8 mouse cellular contexts compared by ENCODE assay signal in the genomic region with DNA sequence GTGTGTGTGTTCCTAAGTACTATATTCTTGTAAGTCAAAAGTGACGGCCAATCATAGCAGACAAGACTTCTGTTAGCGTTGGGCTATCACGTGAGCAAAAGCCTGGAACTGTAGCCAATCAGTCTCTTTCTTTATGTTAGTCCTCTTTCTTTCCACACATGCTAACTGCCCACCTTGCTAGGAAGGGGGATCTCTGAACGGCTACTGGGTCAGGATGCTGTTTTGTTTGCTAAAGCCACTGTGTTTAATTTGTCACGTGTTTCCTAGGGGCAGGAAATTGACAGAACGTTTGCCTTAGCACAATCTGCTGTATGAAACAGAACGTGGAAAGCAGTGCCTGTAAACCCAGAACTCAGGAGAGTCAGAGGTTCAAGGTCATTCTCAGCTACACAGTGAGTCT. TPM values are rescaled to one million over a fixed set of nuclear protein-coding genes. Genes with fewer than 3 reads are reported as not detected.
DNase-seq lines count a peak whose midpoint lies in the region; ATAC-seq and TF ChIP-seq lines count a peak whose summit lies in the region.

No protein-coding gene starts in this region.

- TF ChIP-seq EP300 in liver, embryonic 14.5 days (IDR thresholded peaks at IDR 0.05; ENCODE audit: low read depth) = no peak

- no peaks in the 10 kb centered on the region for H3K27me3 ChIP-seq in heart, embryonic 10.5 days (ENCODE audit: insufficient read depth, poor library complexity, severe bottlenecking)
- no peaks in the 10 kb centered on the region for H3K27me3 ChIP-seq in forebrain, embryonic 12.5 days
- no peaks in the 10 kb centered on the region for H3K27me3 ChIP-seq in liver, embryonic 14.5 days (ENCODE audit: control insufficient read depth, insufficient read depth, low read length)

- peaks cover 24% of the 10 kb centered on the region for H3K4me1 ChIP-seq in heart, embryonic 10.5 days
- peaks cover 31% of the 10 kb centered on the region for H3K4me1 ChIP-seq in forebrain, embryonic 12.5 days
- H3K4me1 ChIP-seq in liver, embryonic 14.5 days (replicated peaks; ENCODE audit: control insufficient read depth in 2 of 2, insufficient read depth in 2 of 2, low read length in 1 of 2) = peaks cover 5 to 21% of the 10 kb centered on the region in 2 experiments; a peak in 3 of 4 replicates

- H3K4me2 ChIP-seq in forebrain, embryonic 12.5 days = peak overlapping the region; percentile 76
- peak overlapping the region; percentile 85 for H3K4me2 ChIP-seq in liver, embryonic 14.5 days (ENCODE audit: low read depth)

- 0 out of 2 replicates have a peak, but pooled peaks cover 4% of the 10 kb centered on the region for H3K9me3 ChIP-seq in heart, embryonic 10.5 days
- no peaks in the 10 kb centered on the region for H3K9me3 ChIP-seq in forebrain, embryonic 12.5 days
- no peaks in the 10 kb centered on the region for H3K9me3 ChIP-seq in liver, embryonic 14.5 days (ENCODE audit: control insufficient read depth, low read length)

- DNase-seq in heart, embryonic 10.5 days (ENCODE audit: low spot score) = no peak
- DNase-seq in heart, adult 8-10 months (ENCODE audit: low spot score) = no peak
- DNase-seq in liver, embryonic 14.5 days (ENCODE audit: low read depth in 3 of 3, low spot score in 3 of 3) = no peak
- DNase-seq in frontal cortex, postnatal 36 days (ENCODE audit: low spot score in 2 of 2) = no peak
- DNase-seq in gastrocnemius, postnatal 25 days = no peak
- DNase-seq in left cerebral cortex, adult 9 months (ENCODE audit: low spot score in 2 of 2) = no peak

- WGBS in heart, embryonic 10.5 days = 39% methylated on average over 7 of the region's 7 CpGs
- WGBS in forebrain, embryonic 12.5 days = 37% methylated on average over 7 of the region's 7 CpGs
- WGBS in liver, embryonic 14.5 days (ENCODE audit: insufficient replicate concordance) = 24% methylated on average over 7 of the region's 7 CpGs

- peak; percentile 22 for ATAC-seq in CD4-positive, CD25-positive, alpha-beta regulatory T cell, adult 4 months
- ATAC-seq in forebrain, embryonic 12.5 days (ENCODE audit: low FRiP score) = no peak
- peak; percentile 4 for ATAC-seq in liver, embryonic 14.5 days (ENCODE audit: insufficient read depth)

- H3K4me3 ChIP-seq in heart, embryonic 10.5 days = peak overlapping the region; percentile 82
- peak overlapping the region; percentile 91 for H3K4me3 ChIP-seq in forebrain, embryonic 12.5 days (replicated peaks)
- H3K4me3 ChIP-seq in liver, embryonic 14.5 days (ENCODE audit: insufficient read depth in 1 of 2, low read depth in 2 of 2, low read length in 2 of 2) = peak overlapping the region; percentile 95 to 99

- peak overlapping the region; percentile 95 for H3K27ac ChIP-seq in heart, embryonic 10.5 days
- peak overlapping the region; percentile 63 for H3K27ac ChIP-seq in forebrain, embryonic 12.5 days
- H3K27ac ChIP-seq in liver, embryonic 14.5 days = peak overlapping the region; percentile 68

- H3K9ac ChIP-seq in forebrain, embryonic 12.5 days = peak overlapping the region; percentile 44
- H3K9ac ChIP-seq in liver, embryonic 14.5 days (replicated peaks) = peak overlapping the region; percentile 91

- peaks cover 27% of the 10 kb centered on the region for H3K36me3 ChIP-seq in heart, embryonic 10.5 days
- H3K36me3 ChIP-seq in forebrain, embryonic 12.5 days (replicated peaks) = peaks cover 23% of the 10 kb centered on the region
- H3K36me3 ChIP-seq in liver, embryonic 14.5 days (replicated peaks; ENCODE audit: control insufficient read depth, insufficient read depth, low read depth) = peaks cover 18% of the 10 kb centered on the region

- no peak for TF ChIP-seq CTCF in liver, embryonic 14.5 days (IDR thresholded peaks at IDR 0.05; ENCODE audit: low read depth)

RNA-seq across cellular contexts. Expression of gene Fads1, which starts 0.5 kb away (rescaled TPM):
- polyA plus RNA-seq in heart, embryonic 10.5 days (2016; fragmentation: Nextera tagmentation; extraction: Ambion mirVana) = 76.6 and 89.6 TPM in 2 replicates
- 10 to 100 TPM; 19.6 to 26.2 (median 23.4) TPM for total RNA-seq in heart, adult 8-10 months (2022)
- polyA plus RNA-seq in CD4-positive, CD25-positive, alpha-beta regulatory T cell, adult 4 months (2017; shearing (Covaris generic)) = 1 to 10 TPM; 4.9 to 6.8 TPM
- 187 and 195 TPM in 2 replicates for polyA plus RNA-seq in forebrain, embryonic 12.5 days (2016; fragmentation: Nextera tagmentation; extraction: Ambion mirVana)
- polyA plus RNA-seq in liver, embryonic 14.5 days (2012; rRNA removed) = 27.3 and 32.1 TPM in 2 replicates
- polyA plus RNA-seq in liver, embryonic 14.5 days (2014; fragmentation: Nextera tagmentation; extraction: Ambion mirVana) = 45.2 and 50.5 TPM in 2 replicates
- 1 to 10 TPM; 6.9 to 8.2 TPM for total RNA-seq in gastrocnemius, postnatal 25 days (2021)

RNA-seq across cellular contexts. Expression of gene Tmem258, which starts 21.7 kb away (rescaled TPM):
- 384 and 400 TPM in 2 replicates for polyA plus RNA-seq in heart, embryonic 10.5 days (2016; fragmentation: Nextera tagmentation; extraction: Ambion mirVana)
- 100 to 1,000 TPM; 163 to 218 (median 190) TPM for total RNA-seq in heart, adult 8-10 months (2022)
- 100 to 1,000 TPM; 288 to 332 TPM for polyA plus RNA-seq in CD4-positive, CD25-positive, alpha-beta regulatory T cell, adult 4 months (2017; shearing (Covaris generic))
- polyA plus RNA-seq in forebrain, embryonic 12.5 days (2016; fragmentation: Nextera tagmentation; extraction: Ambion mirVana) = 336 and 355 TPM in 2 replicates
- polyA plus RNA-seq in liver, embryonic 14.5 days (2012; rRNA removed) = 78.6 and 107 TPM in 2 replicates
- polyA plus RNA-seq in liver, embryonic 14.5 days (2014; fragmentation: Nextera tagmentation; extraction: Ambion mirVana) = 397 and 402 TPM in 2 replicates
- 10 to 100 TPM; 81.8 to 94.5 TPM for total RNA-seq in gastrocnemius, postnatal 25 days (2021)

RNA-seq across cellular contexts. Expression of gene Fen1, which starts 21.8 kb away (rescaled TPM):
- 96.5 and 128 TPM in 2 replicates for polyA plus RNA-seq in heart, embryonic 10.5 days (2016; fragmentation: Nextera tagmentation; extraction: Ambion mirVana)
- 1 to 10 TPM; 3.5 to 5.3 (median 4.9) TPM for total RNA-seq in heart, adult 8-10 months (2022)
- 10 to 100 TPM; 50.1 to 81.1 TPM for polyA plus RNA-seq in CD4-positive, CD25-positive, alpha-beta regulatory T cell, adult 4 months (2017; shearing (Covaris generic))
- 130 and 134 TPM in 2 replicates for polyA plus RNA-seq in forebrain, embryonic 12.5 days (2016; fragmentation: Nextera tagmentation; extraction: Ambion mirVana)
- polyA plus RNA-seq in liver, embryonic 14.5 days (2012; rRNA removed) = 53.1 and 75.8 TPM in 2 replicates
- polyA plus RNA-seq in liver, embryonic 14.5 days (2014; fragmentation: Nextera tagmentation; extraction: Ambion mirVana) = 131 and 145 TPM in 2 replicates
- 1 to 10 TPM; 2.9 to 3.7 TPM for total RNA-seq in gastrocnemius, postnatal 25 days (2021)

RNA-seq across cellular contexts. Expression of gene Myrf, which starts 58.4 kb away (rescaled TPM):
- polyA plus RNA-seq in heart, embryonic 10.5 days (2016; fragmentation: Nextera tagmentation; extraction: Ambion mirVana) = 17.4 and 30.6 TPM in 2 replicates
- 1 to 10 TPM; 4.1 to 8.0 (median 7.2) TPM for total RNA-seq in heart, adult 8-10 months (2022)
- polyA plus RNA-seq in CD4-positive, CD25-positive, alpha-beta regulatory T cell, adult 4 months (2017; shearing (Covaris generic)) = under 1 TPM in 1 of 2 experiments, not detected in 1; 0.19 TPM
- 0.72 and 0.87 TPM in 2 replicates for polyA plus RNA-seq in forebrain, embryonic 12.5 days (2016; fragmentation: Nextera tagmentation; extraction: Ambion mirVana)
- 6.4 and 9.1 TPM in 2 replicates for polyA plus RNA-seq in liver, embryonic 14.5 days (2012; rRNA removed)
- 3.5 and 3.7 TPM in 2 replicates for polyA plus RNA-seq in liver, embryonic 14.5 days (2014; fragmentation: Nextera tagmentation; extraction: Ambion mirVana)
- not detected for total RNA-seq in gastrocnemius, postnatal 25 days (2021)
